Mouse (Mus musculus) C2C12 (cell line): ENCODE results near the gene A630089N07Rik. TPM values are rescaled to one million over a fixed set of nuclear protein-coding genes. Genes with fewer than 3 reads are reported as not detected.
"Not testable (repeated sequence)": the region's sequence is repeated elsewhere in the genome, so short reads cannot be mapped to it uniquely, and the experiment has no call there.

ENCODE experiments used
- H3K27me3 ChIP-seq: one replicate; pipeline ENCODE4 v1.6.1; 2011; ENCODE audit not compliant: control insufficient read depth, insufficient read depth, insufficient read length
- H3K36me3 ChIP-seq: one replicate; pipeline ENCODE4 v1.6.1; 2011; ENCODE audit not compliant: control insufficient read depth, insufficient read depth
- H3K4me3 ChIP-seq: one replicate; pipeline ENCODE4 v1.5.1; 2011; ENCODE audit warnings: mild to moderate bottlenecking, control low read depth; ENCODE audit not compliant: poor library complexity, insufficient read depth, severe bottlenecking
- H3K79me2 ChIP-seq: one replicate; pipeline ENCODE4 v1.6.1; 2011; ENCODE audit not compliant: control insufficient read depth, insufficient read depth
- H3K79me3 ChIP-seq: one replicate; pipeline ENCODE4 v1.6.1; 2011; ENCODE audit warnings: low read depth, control low read depth
- H3ac ChIP-seq: one replicate; pipeline ENCODE3; 2011; ENCODE audit warnings: low read depth; ENCODE audit not compliant: control insufficient read depth, insufficient read length
- CEBPB ChIP-seq: IDR thresholded peaks from one replicate; pipeline ENCODE4 v1.6.1; 2011; ENCODE audit warnings: low read depth, mild to moderate bottlenecking, control low read depth, moderate library complexity
- CTCF ChIP-seq: IDR thresholded peaks from one replicate; pipeline ENCODE4 v1.5.1; 2011; ENCODE audit not compliant: control insufficient read depth, insufficient read depth, insufficient read length
- FOSL1 ChIP-seq: IDR thresholded peaks from one replicate; pipeline ENCODE4 v1.8.0; 2011; ENCODE audit warnings: mild to moderate bottlenecking, low read length; ENCODE audit not compliant: poor library complexity, insufficient read depth, severe bottlenecking
- MAX ChIP-seq: IDR thresholded peaks from one replicate; pipeline ENCODE4 v1.6.1; 2011; ENCODE audit warnings: mild to moderate bottlenecking, control low read depth
- MYOD1 ChIP-seq: IDR thresholded peaks from one replicate; pipeline ENCODE4 v1.6.1; 2011; ENCODE audit warnings: low read depth; ENCODE audit not compliant: control insufficient read depth, insufficient read length
- MYOG ChIP-seq: IDR thresholded peaks from one replicate; pipeline ENCODE4 v1.6.1; 2011; ENCODE audit not compliant: control insufficient read depth, insufficient read length; ENCODE audit errors: extremely low read depth
- USF1 ChIP-seq: IDR thresholded peaks from one replicate; pipeline ENCODE4 v1.6.1; 2011; ENCODE audit warnings: low read depth, mild to moderate bottlenecking, control low read depth, moderate library complexity
- polyA plus RNA-seq: library from polyadenylated mRNA; unstranded; fragments of >200 nt; fragmentation: generic; extraction: Trizol; gene quantifications from one replicate; pipeline ENCODE4 v1.2.1, GENCODE M21; 2012; ENCODE audit warnings: missing spikeins

A630089N07Rik gene
- polyA plus RNA-seq, 1 experiment = 1.2 TPM

DNA sequence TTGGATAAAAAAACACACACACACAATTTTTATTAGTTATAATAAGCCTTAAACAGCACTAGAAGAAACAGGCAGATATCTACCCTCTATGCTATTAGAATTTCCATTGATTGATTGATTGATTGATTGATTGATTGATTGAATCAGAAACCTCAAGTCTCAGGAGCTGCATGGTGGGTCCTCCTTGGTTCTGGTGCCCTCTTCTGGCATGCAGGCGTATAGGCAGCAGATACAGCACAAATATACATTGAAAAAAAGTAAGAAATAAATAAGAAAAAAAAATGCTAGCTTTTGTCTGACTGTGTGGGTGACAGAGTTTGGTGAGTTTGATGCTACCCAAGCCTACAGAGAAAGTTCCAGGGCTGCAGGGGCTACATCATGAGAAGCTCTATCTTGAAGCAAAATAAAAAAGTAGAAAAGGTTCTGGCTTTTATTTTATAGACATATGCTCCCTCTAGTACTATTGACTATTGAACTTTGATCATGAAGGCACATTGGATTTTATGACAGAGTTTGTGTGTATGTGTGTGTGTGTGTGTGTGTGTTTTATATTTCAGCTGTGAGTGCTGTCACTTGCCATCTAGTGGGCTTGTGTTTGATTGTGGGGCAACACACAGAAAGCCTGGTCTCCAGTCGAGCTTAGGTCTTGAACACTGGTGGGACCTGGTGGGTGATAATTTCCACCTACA lies 59.4 kb downstream of the A630089N07Rik start:
- Histone ChIP-seq H3K79me3 (no peaks in the 10 kb centered on the region), H3K36me3 (no peaks in the 10 kb centered on the region), H3K4me3 (no peak overlapping the region), H3K79me2 (no peaks in the 10 kb centered on the region), H3K27me3 (no peaks in the 10 kb centered on the region), H3ac (no peak overlapping the region)
- no peak for TF ChIP-seq MAX
- no peak for TF ChIP-seq MYOD1
- no peak for TF ChIP-seq CEBPB

DNA sequence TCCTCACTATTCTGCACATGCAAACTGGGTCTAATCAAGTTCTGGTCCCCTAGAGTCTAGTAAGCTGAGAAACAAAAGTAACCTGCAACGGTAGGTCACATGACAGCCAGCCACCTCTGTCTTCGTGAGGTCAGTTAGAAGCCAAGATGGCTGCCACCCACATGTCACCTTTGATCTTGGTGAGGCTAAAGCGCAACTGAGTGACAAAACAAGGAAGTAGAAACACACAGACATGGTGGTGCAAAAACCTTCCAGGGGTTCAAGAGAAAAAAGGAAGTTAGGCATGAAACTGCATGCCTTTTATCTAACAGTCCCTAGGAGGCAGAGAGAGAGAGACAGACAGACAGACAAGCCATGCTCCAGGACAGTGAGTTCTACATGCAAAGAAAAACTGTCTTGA lies 60.2 kb downstream of the A630089N07Rik start:
- no peak overlapping the region for H3ac ChIP-seq
- H3K79me3 ChIP-seq = no peaks in the 10 kb centered on the region
- H3K36me3 ChIP-seq = no peaks in the 10 kb centered on the region
- H3K79me2 ChIP-seq = no peaks in the 10 kb centered on the region
- no peaks in the 10 kb centered on the region for H3K27me3 ChIP-seq
- TF ChIP-seq MYOD1 = no peak
- no peak for TF ChIP-seq CEBPB
- TF ChIP-seq MAX = no peak
- TF ChIP-seq CTCF = no peak
- no peak for TF ChIP-seq MYOG
- TF ChIP-seq FOSL1 = no peak
- TF ChIP-seq USF1 = no peak
- H3K4me3 ChIP-seq = no peak overlapping the region

DNA sequence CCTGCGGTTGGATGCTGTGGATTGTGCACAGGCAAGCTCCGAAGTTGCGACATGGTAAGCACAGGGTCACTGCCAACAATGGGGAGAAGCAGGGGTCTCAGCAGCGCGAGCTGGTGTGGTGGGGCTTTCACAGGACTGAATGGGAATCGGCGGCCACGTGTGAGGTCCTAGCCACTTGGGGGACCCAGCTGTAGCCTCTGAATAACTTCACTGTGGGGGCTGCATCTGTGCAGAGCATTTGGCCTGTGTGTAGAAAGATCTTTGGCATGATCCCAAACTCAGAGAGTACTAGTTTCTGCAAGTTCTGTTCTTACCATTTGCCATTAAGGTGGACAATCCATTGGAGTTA lies 84.9 kb downstream of the A630089N07Rik start:
- not testable (repeated sequence) for H3K27me3 ChIP-seq, H3K36me3 ChIP-seq
- peak overlapping the region; percentile 33 for H3K4me3 ChIP-seq
- H3ac ChIP-seq = peak overlapping the region; percentile 79
- H3K79me2 ChIP-seq = peaks cover 46% of the 10 kb centered on the region
- H3K79me3 ChIP-seq = peaks cover 22% of the 10 kb centered on the region

DNA sequence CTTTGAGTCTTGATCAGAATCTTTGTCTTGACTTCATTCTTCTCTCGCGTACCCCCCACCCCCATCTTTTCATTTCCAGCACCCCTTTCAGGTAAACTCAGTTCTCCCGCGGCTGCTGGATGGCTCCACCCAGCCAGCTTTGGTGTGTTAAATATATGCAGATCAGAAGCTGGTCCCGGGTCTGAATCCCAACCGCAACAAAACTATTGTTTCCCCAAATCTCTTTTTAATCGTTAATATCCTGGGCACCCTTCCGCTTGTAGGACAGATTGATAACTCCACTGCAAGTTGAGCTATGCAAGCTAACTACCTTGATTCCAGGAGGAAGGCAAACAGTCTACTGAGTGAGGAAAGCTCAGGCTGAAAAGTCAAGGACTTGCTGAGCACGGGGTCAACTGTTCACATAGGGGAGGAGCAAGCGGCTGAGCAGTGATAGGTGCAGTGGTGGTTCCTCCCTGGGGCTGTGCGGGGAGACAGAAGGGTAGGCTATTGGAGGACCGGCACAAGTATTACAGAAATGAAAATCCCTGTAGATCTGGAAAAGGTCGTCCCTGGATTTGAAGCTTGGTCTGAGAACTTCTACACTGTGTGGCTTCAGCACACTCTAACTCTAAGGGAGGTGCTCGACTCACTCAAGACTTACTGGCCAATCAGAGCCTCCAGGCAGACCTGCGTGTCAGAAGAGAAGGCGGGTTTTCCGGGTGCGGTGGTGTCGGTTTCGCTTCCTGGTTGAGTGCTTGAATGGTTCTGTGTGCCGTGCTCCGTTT lies 85.5 kb downstream of the A630089N07Rik start, which contains the start of gene B230307C23Rik:
TSS of gene B230307C23Rik (plus strand) at position 700 of the 767 bp plus-strand sequence.
- H3K79me2 ChIP-seq = peaks cover 40% of the 10 kb centered on the region
- peak within 1 kb of the TSS; percentile 33 for H3K4me3 ChIP-seq
- H3K79me3 ChIP-seq = peaks cover 19% of the 10 kb centered on the region
- TF ChIP-seq FOSL1 (no peak), CEBPB (no peak), MAX (no peak), CTCF (no peak), USF1 (no peak), MYOG (no peak), MYOD1 (no peak)
- peaks cover 2% of the 10 kb centered on the region for H3K36me3 ChIP-seq
- peak within 1 kb of the TSS; percentile 79 for H3ac ChIP-seq
- no peaks in the 10 kb centered on the region for H3K27me3 ChIP-seq

DNA sequence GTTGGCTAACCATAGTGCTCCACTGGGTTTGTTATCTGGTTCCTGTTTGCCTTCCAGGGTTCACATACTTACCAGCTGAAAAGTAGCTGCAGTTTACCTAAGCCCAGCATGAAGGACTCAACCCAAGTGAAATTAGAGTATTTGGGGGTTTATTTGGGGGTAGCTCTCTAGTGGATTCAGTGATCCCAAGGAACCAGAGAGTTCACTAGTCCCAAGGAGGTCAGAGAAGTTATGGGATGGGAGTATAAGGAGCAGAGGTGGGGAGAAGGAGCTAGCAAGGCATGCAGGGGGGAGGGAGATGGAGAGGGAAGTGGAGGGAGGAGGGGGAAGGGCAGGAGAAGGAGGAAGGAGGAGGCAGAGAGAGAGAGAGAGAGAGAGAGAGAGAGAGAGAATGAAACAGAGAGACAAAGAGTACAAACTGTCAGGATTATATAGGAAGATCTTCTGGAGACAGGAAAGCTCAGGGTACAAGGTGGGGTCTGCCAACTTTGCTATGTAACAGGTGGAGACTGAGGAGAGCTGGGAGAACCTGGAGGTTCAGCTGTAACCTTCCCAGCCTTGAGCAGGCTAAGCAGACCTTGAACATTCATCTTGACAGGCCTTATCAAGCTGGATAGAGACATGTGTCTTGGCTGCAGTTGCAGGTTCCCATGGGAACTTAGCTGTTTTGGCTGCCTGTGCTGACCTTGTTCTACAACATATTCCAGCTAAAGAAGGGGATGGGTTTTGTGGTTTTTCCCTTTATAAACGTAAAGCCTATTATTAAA lies 86.2 kb downstream of the A630089N07Rik start:
- H3ac ChIP-seq = no peak overlapping the region
- TF ChIP-seq CTCF (no peak), MYOG (no peak), MYOD1 (no peak), MAX (no peak), CEBPB (no peak), FOSL1 (no peak), USF1 (no peak)

DNA sequence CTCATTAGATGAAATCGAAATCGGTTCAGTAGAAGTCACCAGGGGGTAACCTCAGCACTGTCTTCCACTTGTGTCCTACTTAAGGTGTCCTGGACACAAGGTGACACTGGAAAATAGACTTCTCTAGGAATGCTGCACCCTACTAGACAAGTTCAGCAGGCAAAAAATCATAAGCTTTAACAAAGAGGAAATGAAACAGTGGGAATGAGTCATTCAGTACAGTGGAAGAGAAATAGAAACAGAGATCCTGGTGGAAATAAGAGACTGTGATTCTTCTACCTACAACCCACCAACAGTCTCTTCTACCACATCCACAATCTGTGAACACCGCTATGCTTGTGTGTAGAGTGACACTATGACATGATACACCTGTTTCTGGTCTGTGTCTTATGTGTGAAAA lies 89.8 kb downstream of the A630089N07Rik start:
- H3K79me3 ChIP-seq, H3K79me2 ChIP-seq, H3K27me3 ChIP-seq, H3K4me3 ChIP-seq, H3K36me3 ChIP-seq, H3ac ChIP-seq: not testable (repeated sequence)

More for the DNA sequence above, 86.2 kb downstream of the A630089N07Rik start:
- H3K36me3 ChIP-seq = peaks cover 2% of the 10 kb centered on the region
- H3K27me3 ChIP-seq = no peaks in the 10 kb centered on the region
- peaks cover 39% of the 10 kb centered on the region for H3K79me2 ChIP-seq
- H3K79me3 ChIP-seq = peaks cover 19% of the 10 kb centered on the region
- H3K4me3 ChIP-seq = no peak overlapping the region
